Mouse (Mus musculus) midbrain, embryonic 11.5 days (tissue): ENCODE results near the gene Taf3. TPM values are rescaled to one million over a fixed set of nuclear protein-coding genes. Genes with fewer than 3 reads are reported as not detected.
A peak's percentile ranks its signal among the peaks of the same experiment; 100 is the strongest.

Experiments used
- ATAC-seq: fragments of 200-750 bp; cut with Nextera tagmentation; 2 replicates; pipeline ENCODE4 v1.8.0; 2017; ENCODE audit warnings: moderate TSS enrichment, moderate library complexity; ENCODE audit not compliant: low FRiP score
- DNase-seq: peaks from one replicate; pipeline ENCODE4 v3.0.0; 2015; ENCODE audit warnings: low spot score; ENCODE audit errors: missing footprints
- H3K27ac ChIP-seq: fragments of 300-500 bp; sonication (generic); 2 replicates; pipeline ENCODE4 v1.5.1; 2014; ENCODE audit warnings: low read depth, low read length
- H3K27me3 ChIP-seq: fragments of 300-500 bp; sonication (generic); 2 replicates; pipeline ENCODE4 v1.6.1; 2014; ENCODE audit warnings: mild to moderate bottlenecking, low read length, moderate library complexity, mixed read lengths; ENCODE audit not compliant: control insufficient read depth, insufficient read depth
- H3K36me3 ChIP-seq: fragments of 300-500 bp; sonication (generic); 2 replicates; pipeline ENCODE4 v1.6.1; 2014; ENCODE audit warnings: mild to moderate bottlenecking, low read length, moderate library complexity, mixed read lengths; ENCODE audit not compliant: control insufficient read depth, insufficient read depth
- H3K4me1 ChIP-seq: fragments of 300-500 bp; sonication (generic); 2 replicates; pipeline ENCODE4 v1.6.1; 2014; ENCODE audit warnings: low read length; ENCODE audit not compliant: control insufficient read depth, insufficient read depth
- H3K4me2 ChIP-seq: fragments of 300-500 bp; sonication (generic); 2 replicates; pipeline ENCODE4 v1.6.1; 2014; ENCODE audit warnings: mild to moderate bottlenecking, moderate library complexity
- H3K4me3 ChIP-seq: fragments of 300-500 bp; sonication (generic); 2 replicates; pipeline ENCODE4 v1.5.1; 2014; ENCODE audit warnings: low read depth, low read length
- H3K9ac ChIP-seq: fragments of 300-500 bp; sonication (generic); 2 replicates; pipeline ENCODE4 v1.6.1; 2014; ENCODE audit warnings: low read length
- H3K9me3 ChIP-seq: fragments of 300-500 bp; sonication (generic); 2 replicates; pipeline ENCODE4 v1.6.1; 2016; ENCODE audit warnings: low read length; ENCODE audit not compliant: control insufficient read depth
- WGBS: fragments of 180-500 bp; shearing (Covaris S2); extraction: QIAGEN DNeasy Blood & Tissue Kit; methylation state at CpG from one replicate; pipeline ENCODE4 v1.1.7; 2014; 5-methylcytosine and 5-hydroxymethylcytosine counted together
- polyA plus RNA-seq: library from polyadenylated mRNA; unstranded; fragments of >200 nt; fragmentation: Nextera tagmentation; extraction: Ambion mirVana; gene quantifications from 2 replicates; pipeline ENCODE4 v1.2.1, GENCODE M21; 2014

Gene Taf3
- polyA plus RNA-seq, 1 experiment from 2014 or later: 17.0 TPM

DNA sequence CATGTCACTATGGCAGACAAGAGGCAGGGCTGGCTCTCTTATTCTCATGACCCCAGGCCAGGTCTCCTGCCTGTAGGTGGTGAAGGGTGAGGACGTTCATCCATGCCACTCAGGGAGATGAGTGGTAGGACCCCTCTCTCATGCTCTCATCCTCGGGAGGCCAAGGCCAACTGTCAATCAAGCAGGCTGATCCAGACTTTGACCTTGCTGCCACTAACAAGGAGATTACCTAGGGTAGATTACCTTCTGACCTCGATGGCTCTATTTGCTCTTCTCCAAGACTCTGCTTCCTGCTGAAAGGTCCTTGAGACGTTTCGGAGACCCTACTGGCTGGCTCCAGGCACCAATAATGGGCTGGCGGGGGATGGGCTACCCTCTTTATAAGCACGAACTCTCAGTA, 26.1 kb upstream of the Taf3 start:
- WGBS: 81% methylated on average over 7 of the region's 7 CpGs
- ATAC-seq (no peak), DNase-seq (no peak)
- no peak overlapping the region for H3K4me2 ChIP-seq
- H3K27ac ChIP-seq: no peak overlapping the region
- H3K9ac ChIP-seq: no peak overlapping the region
- H3K4me3 ChIP-seq: no peak overlapping the region
- H3K27me3 ChIP-seq: no peaks in the 10 kb centered on the region
- H3K36me3 ChIP-seq: no peaks in the 10 kb centered on the region
- peaks cover 14% of the 10 kb centered on the region for H3K4me1 ChIP-seq
- H3K9me3 ChIP-seq: no peaks in the 10 kb centered on the region

DNA sequence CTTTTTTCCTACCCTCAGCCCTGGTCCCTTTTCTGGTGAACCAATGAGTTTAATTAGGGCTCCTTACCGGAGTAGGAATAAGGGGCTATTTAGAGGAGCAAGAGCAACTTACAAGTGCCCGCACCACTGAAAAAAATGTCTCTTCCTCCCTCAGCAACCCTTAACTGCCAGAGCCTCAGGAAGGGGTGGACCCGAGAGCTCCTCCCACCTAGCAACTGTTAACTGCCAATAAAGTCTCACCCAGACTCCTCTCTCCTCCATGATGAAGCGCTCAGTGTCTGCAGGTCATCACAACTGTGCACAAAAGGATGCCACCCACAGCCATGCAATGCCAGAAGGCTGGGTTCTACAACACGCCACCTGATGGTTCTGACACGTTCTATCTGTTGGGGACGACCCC, 23.4 kb upstream of the Taf3 start:
- no peaks in the 10 kb centered on the region for H3K9me3 ChIP-seq
- H3K36me3 ChIP-seq: peaks cover 7% of the 10 kb centered on the region; the same call in 1 of the 2 replicates
- H3K27ac ChIP-seq: no peak overlapping the region
- no peaks in the 10 kb centered on the region for H3K27me3 ChIP-seq
- H3K4me2 ChIP-seq: no peak overlapping the region
- H3K4me1 ChIP-seq: no peaks in the 10 kb centered on the region
- no peak overlapping the region for H3K9ac ChIP-seq
- 94% methylated on average over 7 of the region's 7 CpGs for WGBS
- ATAC-seq: no peak
- H3K4me3 ChIP-seq: no peak overlapping the region
- no peak for DNase-seq

- Histone ChIP-seq H3K27ac (no peak overlapping the region), H3K4me2 (no peak overlapping the region), H3K9me3 (no peaks in the 10 kb centered on the region), H3K9ac (no peak overlapping the region), H3K4me1 (no peaks in the 10 kb centered on the region), H3K36me3 (peaks cover 14% of the 10 kb centered on the region; the same call in 1 of the 2 replicates), H3K4me3 (no peak overlapping the region), H3K27me3 (no peaks in the 10 kb centered on the region)
- WGBS: 89% methylated on average over 5 of the region's 5 CpGs
- ATAC-seq (no peak), DNase-seq (no peak)
These were observed 10.4 kb upstream of the Taf3 start for GRCm38 (mm10) chr2:10058836-10059235.

- Histone ChIP-seq H3K4me2 (no peak overlapping the region), H3K27me3 (no peaks in the 10 kb centered on the region), H3K4me1 (peaks cover 9% of the 10 kb centered on the region), H3K4me3 (no peak overlapping the region), H3K9ac (no peak overlapping the region), H3K36me3 (peaks cover 6% of the 10 kb centered on the region; the same call in 1 of the 2 replicates), H3K27ac (no peak overlapping the region), H3K9me3 (no peaks in the 10 kb centered on the region)
- DNase-seq (no peak), ATAC-seq (no peak)
- WGBS: 90% methylated on average over 1 of the region's 1 CpGs
These were observed 3.6 kb upstream of the Taf3 start for GRCm38 (mm10) chr2:10051996-10052395.

- DNase-seq (no peak), ATAC-seq (no peak)
- H3K9ac ChIP-seq: no peak overlapping the region
- H3K4me3 ChIP-seq: no peak overlapping the region
- no peak overlapping the region for H3K4me2 ChIP-seq
- no peak overlapping the region for H3K27ac ChIP-seq
- H3K36me3 ChIP-seq: peaks cover 4% of the 10 kb centered on the region; the same call in 1 of the 2 replicates
- 92% methylated on average over 3 of the region's 3 CpGs for WGBS
- H3K27me3 ChIP-seq: no peaks in the 10 kb centered on the region
- H3K4me1 ChIP-seq: peaks cover 11% of the 10 kb centered on the region
- no peaks in the 10 kb centered on the region for H3K9me3 ChIP-seq
These were observed 2.5 kb upstream of the Taf3 start for GRCm38 (mm10) chr2:10050878-10051277.

- Histone ChIP-seq H3K27ac (no peak overlapping the region), H3K4me3 (peak overlapping the region; percentile 77), H3K4me2 (peak overlapping the region; percentile 68), H3K9ac (peak overlapping the region; percentile 80; the same call in 1 of the 2 replicates), H3K36me3 (no peaks in the 10 kb centered on the region), H3K9me3 (no peaks in the 10 kb centered on the region), H3K27me3 (no peaks in the 10 kb centered on the region), H3K4me1 (peaks cover 11% of the 10 kb centered on the region)
- 19% methylated on average over 10 of the region's 10 CpGs for WGBS
- no peak for ATAC-seq
- no peak for DNase-seq
These were observed 1.1 kb upstream of the Taf3 start for GRCm38 (mm10) chr2:10049456-10049855.

GRCm38 (mm10) chr2:10047758-10048436, 499 bp downstream of the Taf3 start:
- Histone ChIP-seq H3K9me3 (no peaks in the 10 kb centered on the region), H3K4me1 (peaks cover 11% of the 10 kb centered on the region), H3K9ac (peak overlapping the region; percentile 80), H3K4me2 (peak overlapping the region; percentile 78), H3K36me3 (no peaks in the 10 kb centered on the region), H3K27me3 (no peaks in the 10 kb centered on the region), H3K27ac (no peak overlapping the region), H3K4me3 (peak overlapping the region; percentile 77)
- under 1% methylated on average over 47 of the region's 47 CpGs for WGBS
- ATAC-seq: peak; percentile 84
- DNase-seq: peak; percentile 91

GRCm38 (mm10) chr2:10034976-10035375, 13.4 kb downstream of the Taf3 start:
- 90% methylated on average over 3 of the region's 3 CpGs for WGBS
- no peak overlapping the region for H3K27ac ChIP-seq
- no peak overlapping the region for H3K9ac ChIP-seq
- no peaks in the 10 kb centered on the region for H3K9me3 ChIP-seq
- H3K4me1 ChIP-seq: no peaks in the 10 kb centered on the region
- H3K4me2 ChIP-seq: no peak overlapping the region
- no peak for ATAC-seq
- no peak for DNase-seq
- H3K27me3 ChIP-seq: no peaks in the 10 kb centered on the region
- H3K4me3 ChIP-seq: no peak overlapping the region
- H3K36me3 ChIP-seq: no peaks in the 10 kb centered on the region

DNA sequence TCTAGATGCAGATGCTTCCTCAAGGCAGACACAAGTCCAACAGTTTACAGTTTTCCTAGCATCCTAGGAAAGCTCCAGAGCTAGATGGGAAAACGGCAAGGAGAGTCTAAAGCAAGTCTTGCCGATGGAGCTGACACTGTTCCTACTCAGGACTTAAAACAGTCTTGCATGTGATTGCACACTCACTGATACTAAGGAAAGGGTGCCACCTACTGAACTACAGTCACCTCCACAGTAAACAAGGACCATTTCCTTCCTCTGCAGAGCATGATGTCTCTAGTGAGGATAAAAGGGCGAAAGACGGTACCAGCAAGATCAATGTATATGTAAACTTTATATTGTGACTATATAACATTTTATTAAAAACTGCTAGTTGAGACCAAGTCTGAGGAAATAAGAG, 14.7 kb downstream of the Taf3 start:
- H3K9me3 ChIP-seq: no peaks in the 10 kb centered on the region
- H3K4me3 ChIP-seq: no peak overlapping the region
- no peak for ATAC-seq
- no peak overlapping the region for H3K4me2 ChIP-seq
- no peak overlapping the region for H3K27ac ChIP-seq
- no peaks in the 10 kb centered on the region for H3K36me3 ChIP-seq
- no peaks in the 10 kb centered on the region for H3K4me1 ChIP-seq
- no peak for DNase-seq
- 74% methylated on average over 4 of the region's 4 CpGs for WGBS
- no peaks in the 10 kb centered on the region for H3K27me3 ChIP-seq
- H3K9ac ChIP-seq: no peak overlapping the region
